Mouse (Mus musculus) testis, postnatal 14 days (tissue): Measurements from ENCODE around the gene Rufy3.

ENCODE experiments used
- DNase-seq: peaks from one replicate; pipeline ENCODE4 v3.0.0; 2021; ENCODE audit warnings: low spot score

Gene Rufy3

DNA sequence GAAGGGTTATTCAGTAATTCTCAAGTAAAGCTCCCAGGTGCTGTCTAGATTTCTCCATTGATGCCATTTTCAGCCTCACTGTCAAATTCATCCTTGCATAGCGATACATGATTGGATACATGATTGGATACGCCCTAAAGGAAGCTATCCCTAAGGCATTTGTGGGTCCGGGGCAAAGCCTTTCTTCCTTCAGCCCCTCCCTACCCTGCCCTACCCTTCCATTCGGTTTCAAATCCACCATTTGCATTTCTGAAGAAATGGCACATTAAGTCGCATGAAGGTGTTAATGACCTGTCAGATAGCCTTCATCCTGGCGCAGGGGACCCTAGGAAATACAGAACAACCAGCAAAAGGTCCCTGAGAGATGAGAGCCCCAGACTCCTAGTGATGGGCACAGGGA is 120.5 kb downstream of the Rufy3 start:
- DNase-seq = no peak

DNA sequence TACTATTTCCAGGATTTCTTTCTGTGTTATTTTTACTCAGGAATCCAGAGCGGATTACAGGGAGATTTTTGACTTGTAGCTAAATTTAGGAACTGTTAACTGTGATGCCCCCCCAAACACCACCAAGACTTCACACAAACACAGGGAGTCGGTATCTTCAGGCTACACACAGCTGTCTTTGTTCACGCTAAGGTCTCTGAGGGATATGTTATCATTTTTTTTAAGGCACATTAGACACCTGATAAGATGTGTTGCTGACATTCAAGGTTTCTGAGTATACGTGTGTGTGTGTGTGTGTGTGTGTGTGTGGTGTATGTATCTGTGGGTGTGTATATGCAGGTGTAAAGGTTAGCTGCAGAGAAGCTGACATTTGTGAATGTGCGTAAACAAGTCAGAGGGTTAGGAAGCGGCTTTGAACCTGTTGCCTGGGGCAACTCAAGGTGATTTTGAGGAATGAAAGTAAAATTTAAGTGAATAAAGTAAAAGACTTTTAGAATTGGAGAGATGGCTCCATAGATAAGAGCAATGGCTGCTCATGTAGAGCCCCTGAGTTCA is 121.0 kb downstream of the Rufy3 start:
- no peak for DNase-seq

GRCm38 (mm10) chr5:88687996-88688406 is 123.2 kb downstream of the Rufy3 start:
- no peak for DNase-seq

GRCm38 (mm10) chr5:88688583-88689187 is 123.8 kb downstream of the Rufy3 start:
- DNase-seq = no peak

DNA sequence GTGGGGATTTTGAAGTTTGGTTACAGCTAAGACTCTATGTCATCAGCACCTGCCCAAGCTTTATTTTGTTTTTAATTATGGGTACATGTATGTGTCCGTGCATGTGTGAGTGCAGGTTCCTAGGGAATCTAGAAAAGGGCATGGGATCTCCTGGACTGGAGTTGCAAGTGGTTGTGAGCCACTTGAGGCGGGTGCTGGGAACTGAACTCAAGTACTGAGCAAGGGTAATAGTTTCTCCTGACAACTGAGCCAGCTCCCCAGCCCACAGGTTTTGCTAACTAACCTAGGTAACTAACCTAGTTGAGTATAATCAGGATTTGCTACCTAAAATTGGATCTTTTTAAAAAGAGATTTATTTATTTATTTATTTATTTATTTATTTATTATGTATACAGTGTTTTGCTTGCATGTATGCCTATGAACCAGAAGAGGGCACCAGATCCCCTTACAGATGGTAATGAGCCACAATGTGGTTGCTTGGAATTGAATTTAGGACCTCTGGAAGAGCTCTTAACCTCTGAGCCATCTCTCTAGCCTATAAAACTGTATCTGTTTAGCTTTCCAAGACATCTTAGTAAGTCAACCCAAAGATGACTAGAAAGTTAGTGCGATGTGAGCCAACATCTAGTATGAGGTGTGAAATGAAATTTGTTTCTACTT is 124.6 kb downstream of the Rufy3 start:
- no peak for DNase-seq

DNA sequence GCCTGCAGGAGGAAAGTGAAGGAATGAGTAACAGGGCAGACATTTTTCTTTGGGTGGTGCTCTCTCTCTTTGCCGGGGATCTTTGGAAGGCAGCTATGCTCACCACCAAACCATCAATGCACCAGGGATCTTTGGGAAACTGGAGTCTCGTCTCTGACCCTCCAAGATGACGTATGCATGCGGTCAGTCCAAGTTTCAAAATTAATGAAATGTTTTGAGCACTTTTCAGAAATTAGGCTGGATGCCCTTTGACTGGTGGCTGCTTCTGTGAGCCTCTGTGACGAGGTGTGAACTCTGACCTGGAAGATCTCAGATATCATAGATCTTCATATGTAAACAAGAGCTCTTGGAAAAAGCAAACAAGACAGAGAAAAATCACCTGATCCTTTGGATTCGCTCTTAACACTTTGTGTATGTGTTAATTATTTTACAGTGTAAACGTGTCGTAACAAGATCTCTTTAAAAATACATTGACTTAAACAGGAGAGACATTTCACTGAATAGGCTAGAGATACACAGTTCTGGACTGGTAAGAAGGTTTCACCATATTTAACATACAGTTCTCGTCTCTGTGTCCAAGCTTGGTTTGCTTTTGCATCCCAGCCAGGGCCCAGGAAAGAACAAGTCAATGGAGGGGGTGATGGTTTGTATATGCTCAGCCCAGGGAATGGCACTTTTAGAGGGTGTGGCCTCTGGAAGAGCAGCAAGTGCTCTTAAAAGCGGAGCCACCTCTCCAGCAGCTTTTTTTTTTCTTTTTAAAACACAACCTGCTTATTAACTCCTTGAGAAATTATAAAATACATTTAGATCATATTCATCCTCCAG is 126.1 kb downstream of the Rufy3 start:
- DNase-seq = no peak

DNA sequence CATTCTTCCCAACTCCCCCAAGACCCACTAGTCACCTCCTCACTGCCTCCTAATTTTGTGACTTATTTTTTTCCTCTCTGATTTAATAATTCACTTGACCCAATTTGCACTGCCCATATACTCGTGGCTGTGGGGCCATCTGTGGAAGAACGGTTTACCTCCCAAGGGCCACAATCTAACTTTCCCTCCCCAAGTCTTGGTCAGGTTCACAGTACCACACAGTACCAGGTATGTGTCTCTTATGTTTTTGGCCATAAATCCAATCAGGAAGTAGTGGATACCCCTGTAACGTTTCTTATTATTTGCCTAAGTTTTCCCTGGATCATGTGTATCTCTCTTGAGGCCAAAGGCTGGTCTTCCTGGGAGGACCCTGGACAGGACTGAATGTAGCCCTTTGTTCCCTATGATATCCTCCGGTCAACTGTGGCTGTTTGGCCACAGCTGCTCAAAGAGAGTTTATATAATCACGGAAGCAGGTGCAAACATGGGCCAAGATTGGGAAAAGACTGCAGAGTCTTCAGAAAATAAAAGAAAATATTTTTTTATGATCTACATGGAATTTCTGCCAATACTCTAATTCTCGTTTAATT is 126.8 kb downstream of the Rufy3 start:
- no peak for DNase-seq

GRCm38 (mm10) chr5:88692586-88692985 is 127.7 kb downstream of the Rufy3 start:
- no peak for DNase-seq

DNA sequence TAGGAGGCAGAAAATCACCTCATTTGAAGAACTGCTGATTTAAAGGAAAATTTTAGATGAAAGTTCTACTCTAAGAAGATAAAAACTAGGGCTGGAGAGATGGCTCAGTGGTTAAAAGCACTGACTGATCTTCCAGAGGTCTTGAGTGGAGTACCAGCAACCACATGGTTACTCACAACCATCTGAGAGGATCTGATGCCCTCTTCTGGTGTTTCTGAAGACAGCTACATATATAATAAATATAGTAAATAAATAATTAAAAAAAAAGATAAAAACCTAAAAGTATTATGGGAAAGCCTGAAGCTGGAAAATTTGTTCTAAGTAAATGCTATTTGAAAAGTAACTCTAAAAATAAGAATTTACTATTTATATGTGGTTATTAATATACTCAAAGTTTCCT is 128.2 kb downstream of the Rufy3 start:
- DNase-seq = no peak

DNA sequence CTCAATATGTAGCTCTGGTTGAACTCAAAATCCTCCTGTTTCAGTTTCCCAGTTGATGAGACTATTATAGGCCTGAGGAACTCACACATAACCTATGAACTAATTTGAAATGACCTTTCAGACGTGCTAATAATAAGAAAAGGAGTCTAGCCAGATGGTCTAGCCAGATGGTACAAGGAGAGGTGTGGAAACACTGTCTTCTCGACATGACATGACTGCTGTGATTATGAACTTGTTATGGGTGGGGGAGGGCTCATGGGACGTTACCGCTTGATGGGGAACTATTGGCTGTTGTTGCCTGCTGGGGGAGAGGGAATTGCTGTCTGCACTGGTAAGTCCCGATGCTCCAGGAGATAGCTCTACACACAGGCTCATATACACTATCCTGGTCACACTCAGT is 132.5 kb downstream of the Rufy3 start:
- no peak for DNase-seq

DNA sequence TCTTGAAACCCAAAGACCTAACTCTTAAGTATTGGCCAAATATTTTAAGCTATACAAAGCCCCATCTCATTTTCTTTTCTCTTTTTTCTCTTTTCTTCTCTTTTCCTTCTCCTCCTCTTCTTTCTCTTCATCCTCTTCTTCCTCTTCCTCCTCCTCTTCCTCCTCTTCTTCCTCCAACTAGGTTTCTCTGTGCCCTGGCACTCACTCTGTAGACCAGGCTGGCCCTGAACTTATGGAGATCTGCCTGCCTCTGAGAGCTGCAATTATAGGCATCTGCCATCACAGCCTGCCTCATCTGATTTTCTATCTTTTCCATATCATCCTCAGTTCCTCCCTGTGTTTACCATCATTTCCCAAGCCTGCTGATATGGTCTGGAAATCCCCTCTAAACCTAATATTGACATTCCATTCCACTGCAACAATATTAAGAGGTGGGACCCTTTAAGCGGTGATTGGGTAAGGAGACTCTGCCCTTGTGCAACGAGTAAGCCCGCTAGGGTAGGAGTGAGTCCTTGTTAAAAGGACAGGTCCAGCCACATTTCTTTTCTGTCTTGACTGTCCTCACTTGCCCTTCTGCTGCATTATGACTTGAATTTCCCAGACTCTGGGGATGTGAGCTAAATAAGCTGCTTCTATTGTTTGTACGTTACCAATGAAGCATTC is 134.5 kb downstream of the Rufy3 start:
- DNase-seq = no peak
